Mouse (Mus musculus) kidney, adult 2 months (tissue): ENCODE results near the gene Dab1.

Experiments used
- CTCF ChIP-seq: fragments of 200-500 bp; conservative IDR thresholded peaks from 2 replicates; pipeline ENCODE4 v1.5.1; 2011; ENCODE audit warnings: low read depth, mild to moderate bottlenecking, control low read depth, low read length, moderate library complexity, mixed read lengths; ENCODE audit not compliant: insufficient read depth, insufficient read length
- POLR2A ChIP-seq: fragments of 200-500 bp; IDR thresholded peaks from one replicate; pipeline ENCODE4 v1.6.1; 2011; ENCODE audit warnings: low read depth, low read length, control low read depth

GRCm38 (mm10) chr4:103878841-103879240 lies 259.7 kb downstream of the Dab1 start:
- TF ChIP-seq CTCF (no peak), POLR2A (no peak)
